Mouse (Mus musculus) lung, postnatal 0 days (tissue): ENCODE measurements around the gene Fam168b. TPM values are rescaled to one million over a fixed set of nuclear protein-coding genes. Genes with fewer than 3 reads are reported as not detected.
A peak's percentile ranks its signal among the peaks of the same experiment; 100 is the strongest.

Source experiments
- ATAC-seq: fragments of 200-750 bp; cut with Nextera tagmentation; 2 replicates; pipeline ENCODE4 v1.8.0; 2017; ENCODE audit warnings: moderate library complexity
- DNase-seq: peaks from one replicate; pipeline ENCODE4 v3.0.0-alpha.2; 2016; ENCODE audit warnings: low spot score
- H3K27ac ChIP-seq: fragments of 300-500 bp; sonication (generic); 2 replicates; pipeline ENCODE4 v1.5.1; 2014; ENCODE audit warnings: antibody characterized with exemption, mild to moderate bottlenecking, low read length, mixed read lengths
- H3K27me3 ChIP-seq: fragments of 300-500 bp; sonication (generic); replicated peaks from 2 replicates; pipeline ENCODE4 v1.6.1; 2014; ENCODE audit warnings: low read length, mixed read lengths; ENCODE audit not compliant: insufficient read depth
- H3K36me3 ChIP-seq: fragments of 300-500 bp; sonication (generic); 2 replicates; pipeline ENCODE4 v1.6.1; 2014; ENCODE audit warnings: low read length, mixed read lengths; ENCODE audit not compliant: insufficient read depth
- H3K4me1 ChIP-seq: fragments of 300-500 bp; sonication (generic); 2 replicates; pipeline ENCODE4 v1.6.1; 2014; ENCODE audit warnings: antibody characterized with exemption, low read depth, low read length, mixed read lengths; ENCODE audit not compliant: insufficient read depth
- H3K4me2 ChIP-seq: fragments of 300-500 bp; sonication (generic); replicated peaks from 2 replicates; pipeline ENCODE4 v1.6.1; 2014; ENCODE audit warnings: low read depth, mild to moderate bottlenecking, low read length, moderate library complexity, mixed read lengths
- H3K4me3 ChIP-seq: fragments of 300-500 bp; sonication (generic); 2 replicates; pipeline ENCODE4 v1.5.1; 2014; ENCODE audit warnings: low read depth, low read length
- H3K9ac ChIP-seq: fragments of 300-500 bp; sonication (generic); replicated peaks from 2 replicates; pipeline ENCODE4 v1.6.1; 2014; ENCODE audit warnings: low read depth, mild to moderate bottlenecking
- H3K9me3 ChIP-seq: fragments of 300-500 bp; sonication (generic); 2 replicates; pipeline ENCODE4 v1.6.1; 2016; ENCODE audit warnings: low read length, mixed read lengths
- CTCF ChIP-seq: IDR thresholded peaks from 2 replicates; pipeline ENCODE4 v1.5.1; 2016; ENCODE audit warnings: antibody characterized with exemption, mild to moderate bottlenecking
- EP300 ChIP-seq: IDR thresholded peaks from 2 replicates; pipeline ENCODE4 v1.6.1; 2016; ENCODE audit warnings: antibody characterized with exemption, mild to moderate bottlenecking, control low read depth
- WGBS: fragments of 180-500 bp; shearing (Covaris S2); extraction: QIAGEN DNeasy Blood & Tissue Kit; methylation state at CpG from one replicate; pipeline ENCODE4 v1.1.7; 2014; 5-methylcytosine and 5-hydroxymethylcytosine counted together
- polyA plus RNA-seq: library from polyadenylated mRNA; unstranded; fragments of >200 nt; fragmentation: Nextera tagmentation; extraction: Ambion mirVana; gene quantifications from 2 replicates; pipeline ENCODE4 v1.2.1, GENCODE M21; 2015

Gene Fam168b
- polyA plus RNA-seq, 1 experiment from 2014 or later, result 29.3 TPM

DNA sequence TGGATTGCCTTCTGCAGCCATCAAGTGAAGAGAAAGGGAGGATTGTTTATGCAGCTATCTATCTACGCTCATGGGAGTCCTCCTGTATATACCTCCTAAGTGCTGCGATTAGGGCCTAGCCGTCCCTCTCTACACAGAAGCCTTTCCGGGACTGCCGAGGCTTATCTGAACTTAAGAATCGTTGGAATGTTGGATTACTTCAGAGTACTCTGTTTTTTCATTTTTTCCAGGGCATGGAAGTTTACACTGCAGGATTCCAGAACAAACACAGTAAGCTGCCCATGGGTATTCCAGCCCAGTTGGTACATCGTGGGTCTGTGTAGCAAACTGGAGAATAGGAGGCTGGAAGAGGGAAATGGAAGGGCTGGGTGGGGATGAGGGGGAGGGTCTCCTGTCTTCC is 21.4 kb upstream of the Fam168b start:
- Histone ChIP-seq H3K36me3 (no peaks in the 10 kb centered on the region; the same call in 1 of the 2 replicates), H3K9ac (no peak overlapping the region), H3K9me3 (no peaks in the 10 kb centered on the region), H3K4me1 (peaks cover 3% of the 10 kb centered on the region; the same call in 1 of the 2 replicates), H3K27ac (peak overlapping the region; percentile 77), H3K4me3 (no peak overlapping the region), H3K4me2 (no peak overlapping the region), H3K27me3 (no peaks in the 10 kb centered on the region)
- DNase-seq (peak; percentile 81), ATAC-seq (peak; percentile 88)
- WGBS, result 30% methylated on average over 7 of the region's 7 CpGs
- TF ChIP-seq CTCF (no peak), EP300 (peak; percentile 96)

DNA sequence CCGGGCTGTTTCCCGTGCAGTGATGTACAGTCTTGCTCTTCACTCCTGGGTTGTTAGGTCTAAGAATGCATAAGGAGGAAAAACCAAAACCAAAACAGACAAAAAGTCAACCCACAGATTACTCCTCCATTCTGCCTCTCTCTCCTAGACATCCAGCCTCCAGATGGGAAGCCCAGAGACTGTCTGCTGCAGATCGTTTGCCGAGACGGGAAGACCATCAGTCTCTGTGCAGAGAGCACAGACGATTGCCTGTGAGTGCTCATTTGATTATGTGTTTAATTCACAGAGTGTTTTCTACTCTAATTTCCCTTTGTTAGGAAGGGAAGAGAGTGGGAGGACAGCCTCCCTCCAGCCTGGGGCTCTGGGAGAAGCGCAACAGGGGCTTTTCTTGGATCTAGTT is 20.5 kb upstream of the Fam168b start:
- DNase-seq (no peak), ATAC-seq (no peak)
- H3K4me1 ChIP-seq, result peaks cover 3% of the 10 kb centered on the region; the same call in 1 of the 2 replicates
- H3K27me3 ChIP-seq, result no peaks in the 10 kb centered on the region
- H3K9ac ChIP-seq, result no peak overlapping the region
- no peak overlapping the region for H3K4me2 ChIP-seq
- no peak overlapping the region for H3K4me3 ChIP-seq
- 0 out of 2 replicates have a peak overlapping the region, but pooled peaks have one; percentile 43 for H3K27ac ChIP-seq
- 79% methylated on average over 7 of the region's 7 CpGs for WGBS
- TF ChIP-seq EP300 (no peak), CTCF (no peak)
- no peaks in the 10 kb centered on the region; the same call in 1 of the 2 replicates for H3K36me3 ChIP-seq
- no peaks in the 10 kb centered on the region for H3K9me3 ChIP-seq

DNA sequence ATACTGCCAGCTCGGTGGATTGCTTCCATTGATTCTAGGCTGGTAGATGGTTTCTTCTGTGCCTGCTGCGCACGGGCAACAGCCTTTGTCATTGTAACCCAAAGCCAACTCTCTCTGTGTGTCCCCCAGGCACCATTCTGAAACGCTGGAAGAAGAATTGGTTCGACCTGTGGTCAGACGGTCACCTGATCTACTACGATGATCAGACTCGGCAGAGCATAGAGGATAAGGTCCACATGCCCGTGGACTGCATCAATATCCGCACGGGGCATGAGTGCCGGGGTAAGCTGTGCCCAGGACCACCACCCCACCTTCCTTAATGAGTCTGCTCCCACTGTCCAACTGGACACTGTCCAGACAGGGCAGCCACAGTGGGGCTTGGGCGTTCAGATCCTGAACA is 20.0 kb upstream of the Fam168b start:
- TF ChIP-seq CTCF, result no peak
- TF ChIP-seq EP300, result no peak
- Histone ChIP-seq H3K9ac (no peak overlapping the region), H3K27me3 (no peaks in the 10 kb centered on the region), H3K27ac (0 out of 2 replicates have a peak overlapping the region, but pooled peaks have one; percentile 43), H3K4me1 (peaks cover 3% of the 10 kb centered on the region; the same call in 1 of the 2 replicates), H3K9me3 (no peaks in the 10 kb centered on the region), H3K4me3 (no peak overlapping the region), H3K4me2 (no peak overlapping the region), H3K36me3 (no peaks in the 10 kb centered on the region; the same call in 1 of the 2 replicates)
- no peak for DNase-seq
- WGBS, result 97% methylated on average over 13 of the region's 13 CpGs
- ATAC-seq, result no peak

DNA sequence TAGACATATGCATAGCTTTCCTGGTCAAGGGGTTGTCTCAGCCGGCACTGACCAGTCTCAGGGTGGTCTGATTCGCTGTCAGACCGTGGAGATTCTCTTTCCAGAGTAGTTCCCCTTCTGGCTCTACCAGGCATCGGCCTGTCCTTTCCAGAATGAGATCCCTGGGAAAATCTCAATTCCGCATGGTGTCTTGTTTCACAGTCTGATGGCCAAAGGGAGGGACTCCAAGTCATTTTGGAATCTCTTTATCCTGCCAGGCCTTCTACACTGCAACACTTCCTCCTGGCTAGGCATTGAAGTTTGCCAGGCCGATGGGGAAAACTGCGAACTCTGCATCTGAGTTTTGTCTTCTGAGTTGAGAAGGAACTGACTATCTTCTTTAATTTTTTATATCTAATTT is 17.3 kb upstream of the Fam168b start:
- no peaks in the 10 kb centered on the region; the same call in 1 of the 2 replicates for H3K36me3 ChIP-seq
- WGBS, result 90% methylated on average over 7 of the region's 7 CpGs
- no peaks in the 10 kb centered on the region for H3K9me3 ChIP-seq
- no peak overlapping the region for H3K27ac ChIP-seq
- H3K4me2 ChIP-seq, result no peak overlapping the region
- DNase-seq (no peak), ATAC-seq (no peak)
- no peaks in the 10 kb centered on the region for H3K27me3 ChIP-seq
- TF ChIP-seq EP300 (no peak), CTCF (no peak)
- no peak overlapping the region for H3K4me3 ChIP-seq
- H3K4me1 ChIP-seq, result peaks cover 3% of the 10 kb centered on the region; the same call in 1 of the 2 replicates
- H3K9ac ChIP-seq, result no peak overlapping the region

DNA sequence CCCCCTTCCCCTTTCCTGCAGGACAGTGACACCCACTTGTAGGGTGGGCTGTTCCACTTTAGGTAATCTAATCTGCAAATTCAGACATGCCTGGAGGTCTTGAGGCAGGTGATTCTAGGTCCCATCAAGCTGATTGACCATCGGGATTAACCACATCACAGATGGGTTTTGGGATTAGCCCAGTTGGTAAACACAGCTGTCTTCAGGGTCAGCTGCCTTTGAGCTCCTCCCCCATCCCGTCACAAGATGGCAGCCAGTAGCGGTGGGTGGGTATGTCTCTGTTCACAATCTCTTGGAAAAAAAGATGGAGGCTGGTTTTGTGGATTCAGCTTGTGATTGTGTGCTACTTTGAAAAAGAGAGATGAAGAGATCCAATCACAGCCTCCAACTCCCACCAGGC is 16.9 kb upstream of the Fam168b start:
- Histone ChIP-seq H3K4me2 (no peak overlapping the region), H3K4me3 (no peak overlapping the region), H3K9ac (no peak overlapping the region), H3K9me3 (no peaks in the 10 kb centered on the region), H3K27me3 (no peaks in the 10 kb centered on the region), H3K36me3 (no peaks in the 10 kb centered on the region; the same call in 1 of the 2 replicates), H3K27ac (no peak overlapping the region), H3K4me1 (peaks cover under 1% of the 10 kb centered on the region; the same call in 1 of the 2 replicates)
- no peak for TF ChIP-seq CTCF
- TF ChIP-seq EP300, result no peak
- WGBS, result 86% methylated on average over 3 of the region's 3 CpGs
- DNase-seq (no peak), ATAC-seq (no peak)

DNA sequence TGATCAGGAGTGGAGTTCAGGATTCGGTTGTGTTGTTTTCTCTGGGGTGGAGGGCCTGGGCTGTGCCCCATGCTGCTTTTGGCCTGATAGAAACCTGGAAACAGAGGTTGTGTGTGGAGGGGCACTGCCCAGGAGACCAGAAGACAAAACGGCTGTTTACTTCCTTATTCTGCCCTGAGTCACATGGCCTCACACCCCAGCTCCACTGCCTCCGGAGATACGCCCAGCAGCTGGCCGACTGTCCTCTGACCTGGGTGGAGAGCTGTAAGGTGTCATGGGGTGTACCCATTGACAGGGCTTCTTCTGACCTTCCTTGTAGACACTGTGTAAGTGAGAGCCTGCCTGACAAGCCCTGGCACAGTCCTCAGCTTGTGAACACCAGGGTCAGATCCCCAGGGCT is 15.8 kb upstream of the Fam168b start:
- peak; percentile 25 for DNase-seq
- no peak overlapping the region for H3K4me3 ChIP-seq
- no peak overlapping the region for H3K27ac ChIP-seq
- no peaks in the 10 kb centered on the region for H3K4me1 ChIP-seq
- TF ChIP-seq CTCF (no peak), EP300 (no peak)
- H3K9ac ChIP-seq, result no peak overlapping the region
- peak; percentile 49 for ATAC-seq
- no peaks in the 10 kb centered on the region for H3K27me3 ChIP-seq
- WGBS, result 58% methylated on average over 5 of the region's 5 CpGs
- H3K36me3 ChIP-seq, result no peaks in the 10 kb centered on the region; the same call in 1 of the 2 replicates
- H3K4me2 ChIP-seq, result no peak overlapping the region
- no peaks in the 10 kb centered on the region for H3K9me3 ChIP-seq
